Mouse (Mus musculus): ENCODE results near the gene Pecr.
"Not testable (repeated sequence)": the region's sequence is repeated elsewhere in the genome, so short reads cannot be mapped to it uniquely, and the experiment has no call there.

Gene Pecr

DNA sequence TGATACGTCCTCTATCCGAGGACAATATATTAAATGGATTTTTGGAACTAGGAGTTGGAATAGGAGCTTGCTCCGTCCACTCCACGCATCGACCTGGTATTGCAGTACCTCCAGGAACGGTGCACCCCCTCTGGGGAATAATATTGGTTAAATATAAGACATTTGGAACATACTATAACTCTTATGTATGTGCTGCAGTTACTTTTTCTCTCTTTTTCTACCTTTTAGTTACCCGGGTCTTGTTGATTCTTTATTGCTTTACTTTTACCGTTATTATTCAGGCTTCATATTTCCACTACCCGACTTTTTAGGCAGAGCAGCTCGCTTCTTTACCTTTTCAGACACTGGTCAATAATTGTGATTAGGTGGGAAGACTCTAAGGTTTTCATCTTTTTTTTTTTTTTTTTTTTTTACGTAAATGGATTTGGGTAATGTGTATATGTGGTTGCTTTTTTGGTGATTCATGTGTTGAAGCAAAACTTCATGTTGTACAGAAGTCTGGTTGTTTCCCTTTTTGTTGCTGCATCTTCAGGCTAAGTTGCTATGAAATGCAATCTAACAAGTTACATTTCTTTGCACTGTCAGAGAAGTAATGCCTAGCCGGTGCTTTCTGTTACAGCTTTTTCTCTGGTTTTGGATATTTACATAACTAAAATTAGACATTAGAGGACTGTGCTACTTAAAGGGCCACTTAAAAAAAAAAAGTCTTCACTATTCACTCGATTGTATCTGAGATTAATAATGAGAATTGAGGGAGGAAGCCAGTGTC is 46.9 kb downstream of the Pecr start:
- peak; percentile 37 to 38 for DNase-seq (ENCODE audit: low spot score in 2 of 2)

GRCm38 (mm10) chr1:72236363-72237006 is 47.6 kb downstream of the Pecr start:
- DNase-seq (ENCODE audit: low spot score in 2 of 2): peak in 1 of 2 experiments; percentile 25

DNA sequence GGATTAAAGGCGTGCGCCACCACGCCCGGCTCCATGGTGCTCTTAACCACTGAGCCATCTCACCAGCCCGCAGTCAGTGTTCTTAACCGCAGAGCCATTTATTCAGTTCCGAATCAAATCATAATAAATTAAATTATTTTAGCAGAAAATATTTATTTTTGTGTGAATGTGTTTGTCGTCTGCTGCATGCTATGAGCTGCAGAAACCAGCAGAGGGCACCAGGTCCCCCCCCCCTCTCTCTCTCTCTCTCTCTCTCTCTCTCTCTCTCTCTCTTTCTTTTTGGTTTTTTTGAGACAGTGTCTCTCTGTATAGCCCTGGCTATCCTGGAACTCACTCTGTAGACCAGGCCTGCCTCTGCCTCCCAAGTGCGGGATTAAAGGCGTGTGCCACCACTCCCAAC is 51.5 kb downstream of the Pecr start:
- DNase-seq (ENCODE audit: low spot score in 2 of 2): not testable (repeated sequence)

DNA sequence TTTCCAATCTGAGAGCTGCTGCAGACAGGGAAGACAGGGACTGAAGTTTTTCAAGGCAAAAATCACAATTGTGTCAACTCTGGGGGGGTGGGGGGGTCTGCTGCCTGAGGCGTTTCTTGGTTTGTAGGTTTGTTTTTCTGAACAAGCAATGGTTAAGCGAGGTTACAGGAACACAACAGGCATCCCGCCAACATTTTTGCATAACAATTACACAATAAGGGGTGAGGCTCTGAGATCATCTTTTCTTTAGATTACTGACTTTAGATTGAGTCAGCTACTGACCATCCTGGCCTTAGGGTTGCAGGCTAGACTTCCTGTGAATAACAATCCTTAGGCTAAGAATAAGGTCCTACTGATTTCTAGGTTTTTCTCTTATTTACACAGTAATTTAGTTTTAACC is 55.1 kb downstream of the Pecr start:
- no peak for DNase-seq (ENCODE audit: low spot score in 2 of 2)

- DNase-seq (ENCODE audit: low spot score in 2 of 2): no peak
Observed at GRCm38 (mm10) chr1:72227546-72227945, 56.6 kb downstream of the Pecr start.

GRCm38 (mm10) chr1:72226887-72227481 is 57.1 kb downstream of the Pecr start:
- no peak for DNase-seq (ENCODE audit: low spot score in 2 of 2)

DNA sequence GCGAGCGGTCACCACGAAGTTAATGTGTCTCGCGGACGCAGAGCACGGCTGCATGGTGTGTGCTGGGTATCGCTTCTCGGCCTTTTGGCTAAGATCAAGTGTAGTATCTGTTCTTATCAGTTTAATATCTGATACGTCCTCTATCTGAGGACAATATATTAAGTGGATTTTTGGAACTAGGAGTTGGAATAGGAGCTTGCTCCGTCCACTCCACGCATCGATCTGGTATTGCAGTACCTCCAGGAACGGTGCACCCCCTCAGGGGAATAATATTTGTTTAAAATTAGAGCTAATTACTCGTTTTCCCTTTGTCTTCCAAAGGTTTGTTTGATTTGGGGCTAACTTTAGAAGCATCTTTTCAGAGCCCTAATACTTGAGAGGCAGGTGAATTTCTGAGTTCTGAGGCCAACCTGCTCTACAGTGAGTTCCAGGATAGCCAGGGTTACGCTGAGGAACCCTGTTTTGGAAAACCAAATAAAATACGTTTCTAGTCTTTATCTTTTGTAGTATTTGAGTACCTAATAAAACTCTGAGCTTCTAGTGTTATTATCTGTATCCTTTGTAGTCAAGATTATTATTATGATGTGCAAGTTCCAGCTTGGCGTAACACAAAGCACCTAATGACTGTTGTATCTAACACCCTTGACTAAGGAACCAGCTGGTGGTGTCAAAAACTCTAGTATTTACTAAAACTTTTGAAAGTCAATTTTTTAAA is 57.8 kb downstream of the Pecr start:
- peak; percentile 13 to 19 for DNase-seq (ENCODE audit: low spot score in 2 of 2)

GRCm38 (mm10) chr1:72225720-72226171 is 58.4 kb downstream of the Pecr start:
- DNase-seq (ENCODE audit: low spot score in 2 of 2): peak; percentile 72 to 82

- DNase-seq (ENCODE audit: low spot score in 2 of 2): no peak
Observed at GRCm38 (mm10) chr1:72225054-72225718, 58.9 kb downstream of the Pecr start.

GRCm38 (mm10) chr1:72220008-72220407 is 64.1 kb downstream of the Pecr start:
- peak in 1 of 2 experiments; percentile 16 for DNase-seq (ENCODE audit: low spot score in 2 of 2)

DNA sequence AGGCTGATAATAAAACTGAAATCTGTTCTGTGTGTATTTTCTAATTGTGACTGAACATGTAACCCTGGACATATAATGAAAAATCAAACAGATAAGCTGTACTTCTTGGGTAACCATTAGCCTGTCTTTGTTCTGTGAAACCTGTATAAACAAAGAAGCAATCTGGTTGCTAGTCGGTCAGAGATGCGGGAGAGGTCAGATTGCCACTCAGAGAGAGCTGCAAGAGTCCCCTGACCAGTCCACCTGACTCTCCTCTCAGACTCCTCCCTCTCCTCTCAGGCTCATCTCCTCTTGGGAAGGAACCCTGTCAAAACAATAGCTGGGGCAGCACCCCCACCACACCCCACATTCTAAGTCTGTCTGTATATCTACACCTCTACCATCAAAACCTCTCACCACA is 65.0 kb downstream of the Pecr start:
- DNase-seq (ENCODE audit: low spot score in 2 of 2): no peak

DNA sequence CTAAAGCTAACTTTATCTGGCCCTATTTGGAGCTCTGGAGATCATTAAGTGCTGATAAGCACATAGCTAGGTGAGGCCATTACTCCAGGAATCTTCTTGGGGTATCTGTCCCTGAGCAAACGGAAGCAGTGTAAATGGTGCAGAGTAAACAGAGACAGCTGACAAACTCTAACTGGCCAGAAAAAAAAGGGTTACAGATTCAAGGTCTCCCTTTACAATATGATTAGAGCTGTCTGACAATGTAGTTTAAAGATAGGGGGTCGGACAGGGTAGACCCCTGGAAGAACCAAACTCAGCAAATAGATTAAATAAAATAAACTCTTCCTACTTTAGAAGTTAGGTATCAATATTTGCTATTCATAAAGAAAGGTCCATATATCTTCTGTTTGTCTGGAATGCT is 65.5 kb downstream of the Pecr start:
- DNase-seq (ENCODE audit: low spot score in 2 of 2): no peak

DNA sequence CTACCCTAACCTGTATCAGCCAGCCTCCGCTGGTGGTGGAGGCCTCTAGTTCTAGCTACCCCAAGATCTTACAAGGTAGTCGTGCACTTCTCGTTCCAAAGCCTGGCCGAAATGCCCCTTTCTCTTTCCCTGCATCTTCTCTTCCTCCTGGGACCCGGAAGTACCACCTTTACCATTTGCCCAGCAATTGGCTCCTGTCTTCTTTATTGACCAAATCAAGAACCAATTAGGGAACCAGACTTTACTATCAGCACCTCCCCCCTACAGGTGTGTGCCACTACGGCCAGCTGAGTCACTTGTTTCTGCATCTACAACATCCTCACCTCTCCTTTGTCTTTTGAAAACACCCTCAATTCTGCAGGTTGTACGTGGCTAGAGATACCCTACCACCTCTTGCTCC is 67.4 kb downstream of the Pecr start:
- DNase-seq (ENCODE audit: low spot score in 2 of 2): no peak

- DNase-seq (ENCODE audit: low spot score in 2 of 2): peak in 1 of 2 experiments; percentile 46
Observed at GRCm38 (mm10) chr1:72215174-72215573, 68.9 kb downstream of the Pecr start.

DNA sequence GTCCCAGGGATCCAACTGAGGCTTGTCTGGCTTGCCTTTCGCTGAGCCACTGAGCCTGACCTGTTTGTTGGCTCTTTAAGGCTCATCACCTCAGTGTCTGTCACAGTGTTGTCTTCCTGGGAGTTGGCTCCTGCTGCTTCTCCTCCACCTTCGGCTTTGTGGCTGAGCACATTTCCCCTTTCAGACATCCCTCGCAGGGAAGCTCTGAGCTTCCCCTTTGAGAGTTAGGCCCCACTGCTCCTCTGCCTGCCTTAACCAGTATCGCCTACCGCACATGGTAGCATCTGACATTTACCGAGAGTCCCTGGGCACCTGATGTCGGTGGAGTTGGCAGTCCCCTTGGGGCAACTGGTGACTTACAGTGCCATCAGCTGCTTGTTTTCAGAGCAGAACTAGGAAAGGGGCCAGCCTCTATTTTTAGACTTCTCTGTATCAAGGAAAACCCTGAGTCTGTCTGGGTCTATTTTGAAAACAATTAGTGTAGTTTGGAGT is 69.6 kb downstream of the Pecr start:
- DNase-seq (ENCODE audit: low spot score in 2 of 2): peak in 1 of 2 experiments; percentile 70

- no peak for DNase-seq (ENCODE audit: low spot score in 2 of 2)
Observed at GRCm38 (mm10) chr1:72213954-72214353, 70.2 kb downstream of the Pecr start.

DNA sequence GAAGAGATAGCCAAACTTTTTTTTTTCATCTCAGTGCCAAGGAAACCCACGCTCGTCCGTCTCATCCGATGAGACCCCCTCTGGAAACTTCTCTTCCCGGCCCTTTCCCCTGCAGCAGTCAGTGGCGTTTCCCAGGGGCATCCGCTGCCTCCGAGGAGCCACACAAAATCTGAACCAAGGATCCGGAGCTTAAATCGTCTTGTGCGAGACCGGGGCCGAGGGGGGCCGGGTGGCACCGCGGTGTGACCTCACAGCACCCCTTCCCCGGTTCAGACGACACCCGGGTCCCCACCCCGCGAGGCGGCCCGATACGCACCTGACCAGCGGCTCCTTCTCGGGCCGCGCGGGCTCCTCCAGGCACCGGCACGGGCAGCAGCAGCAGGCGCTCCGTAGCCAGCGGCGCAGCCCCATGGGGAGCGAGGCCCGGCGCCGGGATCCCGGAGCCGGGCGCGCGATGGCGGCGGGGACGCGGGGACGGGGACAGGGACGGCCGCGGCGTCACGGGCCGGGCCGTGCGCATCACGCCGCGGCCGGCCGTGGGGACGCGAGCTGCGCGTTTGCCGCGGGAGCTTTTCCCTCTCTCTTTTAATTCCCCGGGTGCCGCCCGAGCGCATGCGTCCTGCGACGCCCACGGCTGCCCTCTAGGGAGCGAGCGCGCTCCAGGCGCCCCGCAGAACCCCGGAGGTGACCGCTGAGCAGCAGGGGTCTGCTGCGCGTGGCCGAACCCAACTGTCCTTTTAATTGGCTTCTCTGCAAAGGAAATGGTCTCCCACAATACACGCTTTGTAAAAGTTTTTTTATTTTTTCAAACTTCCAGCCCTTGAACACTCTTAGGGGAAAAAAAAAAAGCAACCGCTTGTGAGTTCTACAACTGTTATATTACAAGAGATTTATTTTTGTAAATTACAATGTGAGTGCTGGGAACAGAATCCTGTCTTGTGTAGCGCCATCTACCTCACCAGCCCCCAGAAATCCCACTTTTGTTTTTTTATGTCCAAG is 72.1 kb downstream of the Pecr start, which contains the start of gene Mreg:
TSS of gene Mreg (minus strand) at position 607 of the 999 bp plus-strand sequence.
- peak; percentile 9 to 37 for DNase-seq (ENCODE audit: low spot score in 2 of 2)

- DNase-seq (ENCODE audit: low spot score in 2 of 2): no peak
Observed at GRCm38 (mm10) chr1:72210803-72211679, 73.1 kb downstream of the Pecr start.
